Mouse (Mus musculus) liver, embryonic 14.5 days (tissue): ENCODE measurements at regions not wholly inside any gene's neighbourhood (a gene's known extent, or its start where the extent isn't known, plus 50 kb on each side); places are given as distances from the start of the nearest gene placed in this dataset.

ENCODE experiments used
- CTCF ChIP-seq: IDR thresholded peaks from 2 replicates; pipeline ENCODE4 v1.5.1; 2016; ENCODE audit warnings: antibody characterized with exemption, low read depth, control low read depth
- EP300 ChIP-seq: IDR thresholded peaks from 2 replicates; pipeline ENCODE4 v1.6.1; 2016; ENCODE audit warnings: antibody characterized with exemption, low read depth

- TF ChIP-seq CTCF (no peak), EP300 (no peak)
These were observed 101.4 kb upstream of the Sphkap start for GRCm38 (mm10) chr1:83509356-83509755.
